Mouse (Mus musculus): ENCODE measurements around the gene Ip6k3. TPM values are rescaled to one million over a fixed set of nuclear protein-coding genes. Genes with fewer than 3 reads are reported as not detected.

Ip6k3 gene
- total and polyA plus RNA-seq, 3 experiments, result 26.3 to 65.7 (median 53.9) TPM

GRCm38 (mm10) chr17:27179681-27180280 is 12.2 kb upstream of the Ip6k3 start:
- dilution Hi-C loops (cut with MboI; ENCODE audit: extremely low pct_ligation_motif_present, extremely low pct_unique_long_range_greater_than_20kb, low sequenced_read_pairs), result no loop called here
- Histone ChIP-seq H3K27ac (ENCODE audit: insufficient read depth, low read depth) (peak overlapping the region; percentile 98), H3K4me3 (replicated peaks in 1 of 3; ENCODE audit: low read depth in 2 of 3, low read length in 2 of 3, poor library complexity in 1 of 3) (peak overlapping the region; percentile 59 to 70 (median 60)), H3K4me1 (ENCODE audit: control insufficient read depth in 1 of 2, insufficient read depth in 2 of 2) (peaks cover 43 to 60% of the 10 kb centered on the region in 2 experiments), H3K36me3 (replicated peaks in 1 of 2; ENCODE audit: control insufficient read depth in 1 of 2, insufficient read depth in 1 of 2, low read length in 1 of 2) (peaks cover 0 to 6% of the 10 kb centered on the region in 2 experiments), H3K9me3 (replicated peaks; ENCODE audit: low read length) (peaks cover 5% of the 10 kb centered on the region), H3K27me3 (replicated peaks) (no peaks in the 10 kb centered on the region), H3K9ac (ENCODE audit: insufficient read depth, low read depth) (peak overlapping the region; percentile 78), H3K79me2 (replicated peaks; ENCODE audit: control insufficient read depth, extremely low read depth, insufficient read depth, poor library complexity, severe bottlenecking) (0 out of 2 replicates have a peak, but pooled peaks cover 3% of the 10 kb centered on the region), H3K4me2 (ENCODE audit: insufficient read depth, low read depth, poor library complexity, severe bottlenecking) (peak overlapping the region; percentile 61)
- in situ Hi-C loops (cut with MboI; ENCODE audit: low pct_ligation_motif_present, low pct_unique_long_range_greater_than_20kb, low sequenced_read_pairs), result loop anchor here (5.0 kb wide), 1 partner anchor 42 kb away; no protein-coding TSS in a partner anchor
- DNase-seq (ENCODE audit: extremely low read depth), result peak; percentile 86
- TF ChIP-seq NELFE (IDR thresholded peaks at IDR 0.05; ENCODE audit: low read depth, low read length) (0 out of 2 replicates have a peak, but pooled peaks have one; percentile 19), SIN3A (IDR thresholded peaks at IDR 0.05; ENCODE audit: low read length) (peak; percentile 35; the same call in 1 of the 2 replicates), POLR2A (IDR thresholded peaks at IDR 0.05; ENCODE audit: low read depth, low read length) (peak; percentile 50; the same call in 1 of the 2 replicates), CHD1 (IDR thresholded peaks at IDR 0.05; ENCODE audit: low read depth, low read length) (0 out of 2 replicates have a peak, but pooled peaks have one; percentile 9), ZNF384 (IDR thresholded peaks at IDR 0.05; ENCODE audit: low read depth, low read length) (no peak; the same call in 1 of the 2 replicates), CTCF (conservative IDR thresholded peaks at IDR 0.05 in 1 of 2, IDR thresholded peaks at IDR 0.05 in 1 of 2; ENCODE audit: low read depth in 2 of 2, low read length in 2 of 2) (no peak), RAD21 (IDR thresholded peaks at IDR 0.05; ENCODE audit: low read depth, low read length) (no peak; the same call in none of the 2 replicates), TBP (conservative IDR thresholded peaks at IDR 0.05; ENCODE audit: low read depth, low read length) (no peak; the same call in none of the 2 replicates), MAX (IDR thresholded peaks at IDR 0.05; ENCODE audit: low read length) (peak; percentile 89), USF1 (IDR thresholded peaks at IDR 0.05; ENCODE audit: low read depth, low read length) (no peak), E2F4 (IDR thresholded peaks at IDR 0.05; ENCODE audit: insufficient replicate concordance, low read depth, low read length) (no peak), UBTF (IDR thresholded peaks at IDR 0.05; ENCODE audit: low read depth, low read length) (no peak), MAZ (IDR thresholded peaks at IDR 0.05; ENCODE audit: low read depth, low read length) (peak; percentile 56), HCFC1 (IDR thresholded peaks at IDR 0.05; ENCODE audit: low read depth, low read length) (no peak; the same call in 1 of the 2 replicates), TCF12 (IDR thresholded peaks at IDR 0.05; ENCODE audit: low read depth, low read length) (peak; percentile 86), MEF2A (IDR thresholded peaks at IDR 0.05; ENCODE audit: borderline replicate concordance, low read depth, low read length) (peak; percentile 93), PAX5 (IDR thresholded peaks at IDR 0.05; ENCODE audit: low read length) (no peak), JUN (IDR thresholded peaks at IDR 0.05; ENCODE audit: insufficient read depth, low read depth, low read length) (no peak), ZC3H11A (IDR thresholded peaks at IDR 0.05; ENCODE audit: low read depth, low read length) (no peak), MAFK (IDR thresholded peaks at IDR 0.05; ENCODE audit: insufficient replicate concordance, low read length) (no peak; the same call in 1 of the 2 replicates), MXI1 (IDR thresholded peaks at IDR 0.05; ENCODE audit: low read depth, low read length) (peak; percentile 81), GABPA (IDR thresholded peaks at IDR 0.05; ENCODE audit: insufficient replicate concordance, low read depth, low read length) (no peak), MYC (IDR thresholded peaks at IDR 0.05; ENCODE audit: low read depth, low read length) (peak; percentile 91), ZMIZ1 (IDR thresholded peaks at IDR 0.05; ENCODE audit: low read depth, low read length) (no peak), CHD2 (IDR thresholded peaks at IDR 0.05; ENCODE audit: low read length) (peak; percentile 43), ETS1 (conservative IDR thresholded peaks at IDR 0.05; ENCODE audit: low read depth, low read length) (peak; percentile 74; the same call in 1 of the 2 replicates), BHLHE40 (IDR thresholded peaks at IDR 0.05; ENCODE audit: low read depth, low read length) (peak; percentile 97), RCOR1 (conservative IDR thresholded peaks at IDR 0.05; ENCODE audit: low read depth, low read length) (0 out of 2 replicates have a peak, but pooled peaks have one; percentile 11), USF2 (conservative IDR thresholded peaks at IDR 0.05; ENCODE audit: low read depth, low read length) (no peak), EP300 (IDR thresholded peaks at IDR 0.05; ENCODE audit: low read length) (peak; percentile 83), NRF1 (IDR thresholded peaks at IDR 0.05; ENCODE audit: low read depth, low read length) (0 out of 2 replicates have a peak, but pooled peaks have one; percentile 19), KAT2A (IDR thresholded peaks at IDR 0.05; ENCODE audit: insufficient replicate concordance, low read length) (no peak), ELF1 (IDR thresholded peaks at IDR 0.05; ENCODE audit: low read depth, low read length) (no peak), IRF4 (IDR thresholded peaks at IDR 0.05; ENCODE audit: low read depth, low read length) (peak; percentile 46; the same call in 1 of the 2 replicates), POLR2AphosphoS2 (IDR thresholded peaks at IDR 0.05; ENCODE audit: low read depth, low read length) (peak; percentile 13; the same call in 1 of the 2 replicates), ZKSCAN1 (IDR thresholded peaks at IDR 0.05; ENCODE audit: borderline replicate concordance, low read depth, low read length) (no peak), JUND (conservative IDR thresholded peaks at IDR 0.05; ENCODE audit: low read depth, low read length) (no peak), SMC3 (IDR thresholded peaks at IDR 0.05; ENCODE audit: low read depth, low read length) (no peak)
